Mouse (Mus musculus) myocyte (in vitro differentiated cells): ENCODE results near the gene Bean1. TPM values are rescaled to one million over a fixed set of nuclear protein-coding genes. Genes with fewer than 3 reads are reported as not detected.
A peak's percentile ranks its signal among the peaks of the same experiment; 100 is the strongest.

ENCODE experiments used
- H3K27me3 ChIP-seq: one replicate; pipeline ENCODE4 v1.6.1; 2011; ENCODE audit not compliant: control insufficient read depth, insufficient read depth, insufficient read length
- H3K36me3 ChIP-seq: one replicate; pipeline ENCODE4 v1.6.1; 2011; ENCODE audit not compliant: control insufficient read depth, insufficient read depth
- H3K4me2 ChIP-seq: one replicate; pipeline ENCODE4 v1.6.1; 2011; ENCODE audit warnings: low read depth, control low read depth
- H3K4me3 ChIP-seq: one replicate; pipeline ENCODE4 v1.5.1; 2011; ENCODE audit warnings: mild to moderate bottlenecking, control low read depth, moderate library complexity
- H3K79me2 ChIP-seq: one replicate; pipeline ENCODE4 v1.6.1; 2011; ENCODE audit not compliant: control insufficient read depth, insufficient read depth
- H3ac ChIP-seq: one replicate; pipeline ENCODE4 v1.6.1; 2011; ENCODE audit not compliant: control insufficient read depth, insufficient read length
- CEBPB ChIP-seq: IDR thresholded peaks from 2 replicates; pipeline ENCODE4 v1.6.1; 2011; ENCODE audit warnings: mild to moderate bottlenecking, moderate library complexity; ENCODE audit not compliant: poor library complexity, insufficient read depth, severe bottlenecking
- E2F4 ChIP-seq: IDR thresholded peaks from one replicate; pipeline ENCODE4 v1.6.1; 2011; ENCODE audit warnings: mild to moderate bottlenecking, control low read depth, moderate library complexity; ENCODE audit not compliant: insufficient read depth
- MAX ChIP-seq: IDR thresholded peaks from one replicate; pipeline ENCODE4 v1.6.1; 2011; ENCODE audit warnings: low read depth, mild to moderate bottlenecking, control low read depth
- MYOD1 ChIP-seq, 3 experiments: IDR thresholded peaks; one replicate each; pipeline ENCODE4 v1.6.1; 2011; ENCODE audit warnings: control low read depth in 2 of 3, low read depth in 2 of 3, mild to moderate bottlenecking in 2 of 3, moderate library complexity in 1 of 3; ENCODE audit not compliant: insufficient read length in 2 of 3, control insufficient read depth in 1 of 3
- MYOG ChIP-seq, 3 experiments: IDR thresholded peaks; one replicate each; pipeline ENCODE4 v1.6.1; 2011; ENCODE audit warnings: control low read depth in 2 of 3, low read depth in 2 of 3, mild to moderate bottlenecking in 2 of 3; ENCODE audit not compliant: insufficient read length in 2 of 3, control insufficient read depth in 1 of 3, insufficient read depth in 1 of 3
- POLR2A ChIP-seq: IDR thresholded peaks from one replicate; pipeline ENCODE4 v1.6.1; 2011; ENCODE audit warnings: low read depth, mild to moderate bottlenecking, control low read depth, moderate library complexity; ENCODE audit not compliant: insufficient read length
- POLR2AphosphoS2 ChIP-seq: IDR thresholded peaks from one replicate; pipeline ENCODE4 v1.6.1; 2011; ENCODE audit warnings: low read depth, control low read depth; ENCODE audit not compliant: insufficient read length
- REST ChIP-seq: IDR thresholded peaks from one replicate; pipeline ENCODE4 v1.6.1; 2011; ENCODE audit warnings: mild to moderate bottlenecking, control low read depth, moderate library complexity; ENCODE audit not compliant: insufficient read depth, insufficient read length
- SRF ChIP-seq: IDR thresholded peaks from one replicate; pipeline ENCODE4 v1.6.1; 2011; ENCODE audit warnings: low read depth; ENCODE audit not compliant: control insufficient read depth, insufficient read length
- TCF12 ChIP-seq: IDR thresholded peaks from one replicate; pipeline ENCODE4 v1.6.1; 2011; ENCODE audit warnings: mild to moderate bottlenecking, control low read depth; ENCODE audit not compliant: poor library complexity, insufficient read depth, severe bottlenecking
- TCF3 ChIP-seq: IDR thresholded peaks from one replicate; pipeline ENCODE4 v1.6.1; 2011; ENCODE audit warnings: low read depth, control low read depth; ENCODE audit not compliant: insufficient read length
- USF1 ChIP-seq: IDR thresholded peaks from one replicate; pipeline ENCODE4 v1.6.1; 2011; ENCODE audit warnings: low read depth, mild to moderate bottlenecking, control low read depth, moderate library complexity
- polyA plus RNA-seq: library from polyadenylated mRNA; unstranded; fragments of >200 nt; fragmentation: generic; extraction: Trizol; gene quantifications from one replicate; pipeline ENCODE4 v1.2.1, GENCODE M21; 2012; ENCODE audit warnings: missing spikeins

Gene Bean1
- polyA plus RNA-seq, 1 experiment = 0.34 TPM

DNA sequence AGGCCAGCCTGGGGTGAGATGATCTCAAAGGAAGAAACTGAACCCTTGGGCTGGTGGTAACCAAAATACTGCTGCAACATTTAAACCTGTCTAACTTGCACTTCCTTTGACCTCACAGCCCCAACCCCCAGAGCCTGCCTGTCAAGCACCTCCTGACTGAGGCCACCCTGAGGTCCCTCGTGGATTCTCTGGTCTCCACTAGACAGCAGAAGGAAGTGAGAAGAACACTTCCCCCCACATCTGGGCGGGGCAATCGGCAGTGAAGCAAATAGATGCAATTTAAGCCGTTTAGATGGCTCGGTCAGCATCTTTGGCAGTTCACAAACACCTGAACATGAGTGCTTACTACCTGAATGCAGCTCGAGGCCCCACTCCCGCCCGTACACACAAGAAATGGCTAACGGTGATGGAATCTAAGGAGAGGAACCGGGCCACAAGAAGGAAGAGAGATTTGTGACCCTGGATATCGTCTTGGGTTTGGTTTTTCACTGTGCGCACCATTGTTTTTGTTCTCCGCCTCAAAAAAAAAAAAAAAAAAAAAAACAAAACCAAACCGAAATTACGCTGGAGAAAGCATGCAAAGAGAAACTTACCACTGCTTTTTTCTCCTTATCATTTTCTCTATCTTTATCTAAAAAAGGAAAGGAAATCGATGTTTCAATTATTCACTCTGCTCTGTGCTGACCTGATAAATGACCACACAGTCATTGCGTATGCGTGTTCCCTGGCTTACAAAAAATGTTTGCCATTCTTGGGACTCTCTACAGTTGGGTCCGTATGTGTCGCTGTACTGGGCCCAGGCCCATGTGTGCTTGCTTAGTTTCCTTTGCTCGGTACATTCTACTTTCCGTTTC is 77.0 kb downstream of the Bean1 start:
- Histone ChIP-seq H3K79me2 (no peaks in the 10 kb centered on the region), H3K36me3 (peaks cover 3% of the 10 kb centered on the region), H3K27me3 (no peaks in the 10 kb centered on the region), H3K4me2 (peak overlapping the region; percentile 91), H3ac (no peak overlapping the region), H3K4me3 (peak overlapping the region; percentile 61)
- no peak for TF ChIP-seq REST
- TF ChIP-seq TCF12 = no peak
- no peak for TF ChIP-seq MAX
- no peak for TF ChIP-seq POLR2A
- no peak for TF ChIP-seq USF1
- no peak for TF ChIP-seq POLR2AphosphoS2
- no peak for TF ChIP-seq E2F4
- TF ChIP-seq MYOD1 (IDR thresholded peaks at IDR 0.05; ENCODE audit: control insufficient read depth in 1 of 3, insufficient read length in 2 of 3, low read depth in 2 of 3) = no peak
- TF ChIP-seq SRF = no peak
- no peak for TF ChIP-seq CEBPB
- TF ChIP-seq MYOG (IDR thresholded peaks at IDR 0.05; ENCODE audit: control insufficient read depth in 1 of 3, insufficient read depth in 1 of 3, insufficient read length in 2 of 3, low read depth in 2 of 3) = no peak
- no peak for TF ChIP-seq TCF3

- no peak for TF ChIP-seq CEBPB
- no peak for TF ChIP-seq MAX
- TF ChIP-seq MYOG (IDR thresholded peaks at IDR 0.05; ENCODE audit: control insufficient read depth in 1 of 3, insufficient read depth in 1 of 3, insufficient read length in 2 of 3, low read depth in 2 of 3) = no peak
- no peak for TF ChIP-seq USF1
- no peak for TF ChIP-seq MYOD1 (IDR thresholded peaks at IDR 0.05; ENCODE audit: control insufficient read depth in 1 of 3, insufficient read length in 2 of 3, low read depth in 2 of 3)
- TF ChIP-seq POLR2A = no peak
- no peak for TF ChIP-seq POLR2AphosphoS2
- no peak for TF ChIP-seq TCF3
- no peak for TF ChIP-seq REST
- no peak for TF ChIP-seq SRF
- no peak for TF ChIP-seq TCF12
- no peak for TF ChIP-seq E2F4
- Histone ChIP-seq H3K4me2 (peak overlapping the region; percentile 91), H3K79me2 (no peaks in the 10 kb centered on the region), H3ac (peak overlapping the region; percentile 52), H3K27me3 (no peaks in the 10 kb centered on the region), H3K4me3 (peak overlapping the region; percentile 61), H3K36me3 (no peaks in the 10 kb centered on the region)
Observed at GRCm38 (mm10) chr8:104247908-104248275, 77.7 kb downstream of the Bean1 start.

DNA sequence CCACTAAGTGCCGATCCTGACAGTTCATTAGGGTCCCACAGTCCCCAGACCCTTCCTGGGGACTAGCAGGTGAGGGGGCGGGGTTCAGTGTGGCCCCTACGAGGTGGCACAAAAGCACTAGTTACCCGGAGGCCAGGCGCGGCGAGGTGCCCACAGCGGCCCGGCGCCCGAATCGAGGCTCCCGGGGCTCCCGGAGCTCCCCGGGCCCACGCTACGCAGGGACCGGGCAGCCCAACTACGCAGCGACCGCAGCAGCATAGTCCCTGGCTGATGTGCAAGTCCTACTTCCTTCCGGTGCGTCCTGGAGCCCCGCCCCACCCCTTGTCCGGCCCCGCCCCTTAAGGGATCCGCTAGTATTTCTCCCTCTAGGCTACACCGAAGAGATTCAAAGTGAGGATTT is 78.0 kb downstream of the Bean1 start, which contains the start of gene Tk2:
Gene Tk2, minus strand, starts transcription at position 283 of the 400 bp plus-strand sequence.
- H3K4me2 ChIP-seq = peak within 1 kb of the TSS; percentile 91
- H3K36me3 ChIP-seq = no peaks in the 10 kb centered on the region
- H3K27me3 ChIP-seq = no peaks in the 10 kb centered on the region
- no peaks in the 10 kb centered on the region for H3K79me2 ChIP-seq
- peak; percentile 95 for TF ChIP-seq POLR2AphosphoS2
- TF ChIP-seq MYOG (IDR thresholded peaks at IDR 0.05; ENCODE audit: control insufficient read depth in 1 of 3, insufficient read depth in 1 of 3, insufficient read length in 2 of 3, low read depth in 2 of 3) = no peak
- peak; percentile 95 for TF ChIP-seq POLR2A
- peak in 1 of 3 experiments; percentile 16 for TF ChIP-seq MYOD1 (IDR thresholded peaks at IDR 0.05; ENCODE audit: control insufficient read depth in 1 of 3, insufficient read length in 2 of 3, low read depth in 2 of 3)
- peak within 1 kb of the TSS; percentile 52 for H3ac ChIP-seq
- H3K4me3 ChIP-seq = peak within 1 kb of the TSS; percentile 61

- Histone ChIP-seq H3K79me2 (no peaks in the 10 kb centered on the region), H3K4me2 (no peak overlapping the region), H3ac (no peak overlapping the region), H3K4me3 (no peak overlapping the region), H3K36me3 (no peaks in the 10 kb centered on the region), H3K27me3 (no peaks in the 10 kb centered on the region)
- no peak for TF ChIP-seq MYOD1 (IDR thresholded peaks at IDR 0.05; ENCODE audit: control insufficient read depth in 1 of 3, insufficient read length in 2 of 3, low read depth in 2 of 3)
- no peak for TF ChIP-seq E2F4
Observed at GRCm38 (mm10) chr8:104249442-104249996, 79.3 kb downstream of the Bean1 start.
